Mouse (Mus musculus): ENCODE data around the gene Ttc3. TPM values are rescaled to one million over a fixed set of nuclear protein-coding genes. Genes with fewer than 3 reads are reported as not detected.
"Not testable (repeated sequence)": the region's sequence is repeated elsewhere in the genome, so short reads cannot be mapped to it uniquely, and the experiment has no call there.

Ttc3 gene
- polyA plus RNA-seq, 1 experiment: 16.2 TPM

GRCm38 (mm10) chr16:94472515-94472951, 102.1 kb downstream of the Ttc3 start:
- H3K27me3 ChIP-seq (ENCODE audit: control insufficient read depth, insufficient read depth, insufficient read length): no peaks in the 10 kb centered on the region
- H3ac ChIP-seq (ENCODE audit: control insufficient read depth, insufficient read length, low read depth): no peak overlapping the region
- no peak overlapping the region for H3K4me3 ChIP-seq (ENCODE audit: insufficient read depth, poor library complexity, severe bottlenecking)
- H3K79me3 ChIP-seq (ENCODE audit: low read depth): no peaks in the 10 kb centered on the region
- H3K79me2 ChIP-seq (ENCODE audit: control insufficient read depth, insufficient read depth): no peaks in the 10 kb centered on the region
- H3K36me3 ChIP-seq (ENCODE audit: control insufficient read depth, insufficient read depth): peaks cover 35% of the 10 kb centered on the region
- TF ChIP-seq USF1 (IDR thresholded peaks at IDR 0.05; ENCODE audit: low read depth): no peak
- TF ChIP-seq CEBPB (IDR thresholded peaks at IDR 0.05; ENCODE audit: low read depth): no peak
- no peak for TF ChIP-seq CTCF (IDR thresholded peaks at IDR 0.05; ENCODE audit: control insufficient read depth, insufficient read depth, insufficient read length)
- no peak for TF ChIP-seq FOSL1 (IDR thresholded peaks at IDR 0.05; ENCODE audit: insufficient read depth, low read length, poor library complexity, severe bottlenecking)
- no peak for TF ChIP-seq MYOD1 (IDR thresholded peaks at IDR 0.05; ENCODE audit: control insufficient read depth, insufficient read length, low read depth)
- no peak for TF ChIP-seq MAX (IDR thresholded peaks at IDR 0.05)

GRCm38 (mm10) chr16:94473086-94473822, 102.8 kb downstream of the Ttc3 start:
- TF ChIP-seq MYOG (IDR thresholded peaks at IDR 0.05; ENCODE audit: control insufficient read depth, extremely low read depth, insufficient read length) (no peak), FOSL1 (IDR thresholded peaks at IDR 0.05; ENCODE audit: insufficient read depth, low read length, poor library complexity, severe bottlenecking) (no peak), CEBPB (IDR thresholded peaks at IDR 0.05; ENCODE audit: low read depth) (no peak), MAX (IDR thresholded peaks at IDR 0.05) (no peak), USF1 (IDR thresholded peaks at IDR 0.05; ENCODE audit: low read depth) (no peak), CTCF (IDR thresholded peaks at IDR 0.05; ENCODE audit: control insufficient read depth, insufficient read depth, insufficient read length) (no peak), MYOD1 (IDR thresholded peaks at IDR 0.05; ENCODE audit: control insufficient read depth, insufficient read length, low read depth) (no peak)
- no peak overlapping the region for H3ac ChIP-seq (ENCODE audit: control insufficient read depth, insufficient read length, low read depth)
- H3K79me2 ChIP-seq (ENCODE audit: control insufficient read depth, insufficient read depth): no peaks in the 10 kb centered on the region
- no peaks in the 10 kb centered on the region for H3K27me3 ChIP-seq (ENCODE audit: control insufficient read depth, insufficient read depth, insufficient read length)
- peaks cover 28% of the 10 kb centered on the region for H3K36me3 ChIP-seq (ENCODE audit: control insufficient read depth, insufficient read depth)
- H3K4me3 ChIP-seq (ENCODE audit: insufficient read depth, poor library complexity, severe bottlenecking): no peak overlapping the region
- H3K79me3 ChIP-seq (ENCODE audit: low read depth): no peaks in the 10 kb centered on the region

GRCm38 (mm10) chr16:94484752-94485535, 114.5 kb downstream of the Ttc3 start:
- TF ChIP-seq CTCF (IDR thresholded peaks at IDR 0.05; ENCODE audit: control insufficient read depth, insufficient read depth, insufficient read length): no peak
- no peak for TF ChIP-seq CEBPB (IDR thresholded peaks at IDR 0.05; ENCODE audit: low read depth)
- TF ChIP-seq MYOD1 (IDR thresholded peaks at IDR 0.05; ENCODE audit: control insufficient read depth, insufficient read length, low read depth): no peak
- no peak for TF ChIP-seq USF1 (IDR thresholded peaks at IDR 0.05; ENCODE audit: low read depth)
- no peak for TF ChIP-seq MYOG (IDR thresholded peaks at IDR 0.05; ENCODE audit: control insufficient read depth, extremely low read depth, insufficient read length)
- TF ChIP-seq MAX (IDR thresholded peaks at IDR 0.05): no peak
- TF ChIP-seq FOSL1 (IDR thresholded peaks at IDR 0.05; ENCODE audit: insufficient read depth, low read length, poor library complexity, severe bottlenecking): no peak
- H3K27me3 ChIP-seq (ENCODE audit: control insufficient read depth, insufficient read depth, insufficient read length): no peaks in the 10 kb centered on the region
- no peaks in the 10 kb centered on the region for H3K36me3 ChIP-seq (ENCODE audit: control insufficient read depth, insufficient read depth)
- H3K79me2 ChIP-seq (ENCODE audit: control insufficient read depth, insufficient read depth): no peaks in the 10 kb centered on the region
- no peaks in the 10 kb centered on the region for H3K79me3 ChIP-seq (ENCODE audit: low read depth)
- H3K4me3 ChIP-seq (ENCODE audit: insufficient read depth, poor library complexity, severe bottlenecking): no peak overlapping the region
- no peak overlapping the region for H3ac ChIP-seq (ENCODE audit: control insufficient read depth, insufficient read length, low read depth)

- Histone ChIP-seq H3K79me2 (ENCODE audit: control insufficient read depth, insufficient read depth) (no peaks in the 10 kb centered on the region), H3K36me3 (ENCODE audit: control insufficient read depth, insufficient read depth) (no peaks in the 10 kb centered on the region), H3K4me3 (ENCODE audit: insufficient read depth, poor library complexity, severe bottlenecking) (no peak overlapping the region), H3K79me3 (ENCODE audit: low read depth) (no peaks in the 10 kb centered on the region), H3K27me3 (ENCODE audit: control insufficient read depth, insufficient read depth, insufficient read length) (no peaks in the 10 kb centered on the region), H3ac (ENCODE audit: control insufficient read depth, insufficient read length, low read depth) (no peak overlapping the region)
- TF ChIP-seq MYOG (IDR thresholded peaks at IDR 0.05; ENCODE audit: control insufficient read depth, extremely low read depth, insufficient read length) (no peak), USF1 (IDR thresholded peaks at IDR 0.05; ENCODE audit: low read depth) (no peak), MAX (IDR thresholded peaks at IDR 0.05) (no peak), MYOD1 (IDR thresholded peaks at IDR 0.05; ENCODE audit: control insufficient read depth, insufficient read length, low read depth) (no peak), CTCF (IDR thresholded peaks at IDR 0.05; ENCODE audit: control insufficient read depth, insufficient read depth, insufficient read length) (no peak), CEBPB (IDR thresholded peaks at IDR 0.05; ENCODE audit: low read depth) (no peak), FOSL1 (IDR thresholded peaks at IDR 0.05; ENCODE audit: insufficient read depth, low read length, poor library complexity, severe bottlenecking) (no peak)
Measured at GRCm38 (mm10) chr16:94487341-94487740, 116.9 kb downstream of the Ttc3 start.

GRCm38 (mm10) chr16:94489326-94489725, 118.9 kb downstream of the Ttc3 start:
- Histone ChIP-seq H3ac (ENCODE audit: control insufficient read depth, insufficient read length, low read depth) (no peak overlapping the region), H3K79me3 (ENCODE audit: low read depth) (no peaks in the 10 kb centered on the region), H3K79me2 (ENCODE audit: control insufficient read depth, insufficient read depth) (no peaks in the 10 kb centered on the region), H3K36me3 (ENCODE audit: control insufficient read depth, insufficient read depth) (no peaks in the 10 kb centered on the region), H3K4me3 (ENCODE audit: insufficient read depth, poor library complexity, severe bottlenecking) (no peak overlapping the region), H3K27me3 (ENCODE audit: control insufficient read depth, insufficient read depth, insufficient read length) (no peaks in the 10 kb centered on the region)
- no peak for TF ChIP-seq MAX (IDR thresholded peaks at IDR 0.05)
- no peak for TF ChIP-seq USF1 (IDR thresholded peaks at IDR 0.05; ENCODE audit: low read depth)
- no peak for TF ChIP-seq MYOG (IDR thresholded peaks at IDR 0.05; ENCODE audit: control insufficient read depth, extremely low read depth, insufficient read length)

- not testable (repeated sequence) for H3K27me3 ChIP-seq (ENCODE audit: control insufficient read depth, insufficient read depth, insufficient read length); H3ac ChIP-seq (ENCODE audit: control insufficient read depth, insufficient read length, low read depth); H3K4me3 ChIP-seq (ENCODE audit: insufficient read depth, poor library complexity, severe bottlenecking); H3K79me2 ChIP-seq (ENCODE audit: control insufficient read depth, insufficient read depth); H3K79me3 ChIP-seq (ENCODE audit: low read depth)
- peaks cover 53% of the 10 kb centered on the region for H3K36me3 ChIP-seq (ENCODE audit: control insufficient read depth, insufficient read depth)
Measured at GRCm38 (mm10) chr16:94497176-94497575, 126.8 kb downstream of the Ttc3 start.

All from C2C12 (cell line).